Mouse (Mus musculus) thymus, postnatal 36 days (tissue): ENCODE data around the gene Poc1b.
"Not testable (repeated sequence)": the region's sequence is repeated elsewhere in the genome, so short reads cannot be mapped to it uniquely, and the experiment has no call there.

ENCODE experiments used
- DNase-seq, 2 experiments: peaks; one replicate each; pipeline ENCODE4 v3.0.0; 2022; ENCODE audit warnings: mixed read lengths in 2 of 2

Poc1b gene

DNA sequence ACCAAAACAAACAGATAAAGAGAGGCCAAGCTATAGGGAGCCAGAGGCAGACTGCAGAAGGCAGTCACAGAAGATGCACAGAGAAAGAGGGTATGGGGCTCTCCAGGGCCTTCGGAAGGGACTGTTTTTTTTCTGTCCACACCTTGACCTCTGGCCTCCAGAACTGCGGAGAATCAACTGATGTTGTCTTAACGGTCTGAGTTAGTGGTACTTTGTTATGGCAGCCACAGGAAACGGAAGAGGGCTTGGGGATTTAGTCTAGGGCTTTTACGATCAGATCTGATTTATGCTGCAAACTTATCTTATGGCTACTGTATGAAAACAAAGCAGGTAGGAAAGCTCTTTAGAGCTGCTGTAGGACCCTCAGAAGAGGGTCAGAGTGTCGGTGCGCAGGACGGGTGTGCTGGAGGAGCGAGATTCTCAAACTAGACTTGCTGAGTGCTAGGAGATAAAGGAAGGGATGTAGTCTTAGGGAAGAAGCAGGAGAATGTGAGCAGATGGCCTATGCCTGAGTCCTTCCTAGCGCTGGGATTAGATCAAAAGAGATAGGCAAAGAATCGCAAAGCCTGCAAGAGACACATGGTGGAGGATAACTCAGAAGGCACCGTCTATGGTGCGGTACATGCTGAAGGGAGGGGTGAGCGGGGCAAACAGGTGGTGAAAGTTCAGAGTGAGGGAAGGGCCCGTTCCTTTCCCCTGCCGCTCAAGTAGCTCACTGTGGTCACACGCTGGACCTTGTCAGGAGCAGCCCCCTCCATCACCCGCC lies 8.8 kb downstream of the Poc1b start:
- peak in 1 of 2 experiments; percentile 51 for DNase-seq

DNA sequence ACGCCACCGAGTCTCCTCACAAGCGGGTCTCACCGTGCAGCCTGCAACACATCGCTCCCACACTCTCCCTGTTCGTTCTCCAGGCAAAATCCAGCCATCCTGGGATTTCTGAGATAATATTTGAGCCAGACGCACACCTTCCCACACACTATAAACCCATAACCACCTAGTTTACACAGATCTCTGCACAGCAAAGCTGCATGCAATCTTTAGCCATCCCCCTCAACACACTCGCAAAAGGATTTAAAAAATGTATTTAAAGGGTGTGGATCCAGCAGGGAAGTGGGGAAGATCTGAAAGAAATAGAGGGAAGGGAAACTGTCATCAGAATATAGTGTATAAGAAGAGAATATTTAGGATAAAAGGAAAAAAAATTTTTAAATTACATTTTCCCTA lies 9.4 kb downstream of the Poc1b start:
- DNase-seq, result no peak

DNA sequence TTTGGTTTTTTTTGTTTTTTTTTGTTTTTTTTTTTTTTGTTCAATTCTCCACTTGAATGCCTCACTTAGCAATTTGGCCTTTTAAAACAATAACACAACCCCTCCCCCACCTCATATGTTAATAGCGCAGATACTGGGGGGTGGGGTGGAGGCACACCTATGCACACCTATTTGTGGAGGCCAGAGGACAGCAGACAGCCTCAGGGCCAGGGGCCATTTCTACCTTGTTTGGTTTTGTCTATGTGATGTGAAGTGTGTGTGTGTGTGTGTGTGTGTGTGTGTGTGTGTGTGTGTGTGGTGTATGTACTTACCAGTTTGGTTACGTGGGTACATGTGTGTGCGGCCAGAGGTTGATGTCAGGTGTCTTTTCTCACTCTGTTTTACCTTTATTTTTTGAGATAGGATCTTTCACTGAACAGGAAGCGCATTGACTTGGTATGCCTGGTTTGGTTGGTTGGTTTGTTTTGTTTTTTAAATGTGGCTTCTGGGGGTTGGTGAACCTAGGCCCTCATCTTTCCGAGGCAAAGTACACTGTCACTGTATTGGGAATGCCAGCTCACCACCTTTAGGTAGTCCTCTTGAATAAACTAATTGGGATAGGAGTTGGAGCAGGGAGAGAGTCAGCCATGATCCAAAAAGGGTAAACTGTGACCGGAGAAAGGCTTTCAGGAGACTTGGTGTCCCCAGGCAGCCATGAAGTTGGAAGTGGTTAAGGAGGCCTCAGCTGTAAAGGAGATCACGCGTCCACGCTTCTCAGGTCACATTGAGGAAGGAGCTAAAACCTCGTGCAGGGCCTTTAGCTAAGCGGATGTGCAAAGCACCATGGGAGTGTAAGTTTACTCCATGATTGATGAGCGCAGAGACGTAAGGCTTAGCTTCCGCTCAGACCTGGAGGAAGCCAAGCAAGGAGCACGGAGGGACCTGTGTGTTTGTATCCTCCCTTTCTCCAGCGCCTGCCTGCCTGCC lies 10.1 kb downstream of the Poc1b start:
- peak in 1 of 2 experiments; percentile 40 for DNase-seq

DNA sequence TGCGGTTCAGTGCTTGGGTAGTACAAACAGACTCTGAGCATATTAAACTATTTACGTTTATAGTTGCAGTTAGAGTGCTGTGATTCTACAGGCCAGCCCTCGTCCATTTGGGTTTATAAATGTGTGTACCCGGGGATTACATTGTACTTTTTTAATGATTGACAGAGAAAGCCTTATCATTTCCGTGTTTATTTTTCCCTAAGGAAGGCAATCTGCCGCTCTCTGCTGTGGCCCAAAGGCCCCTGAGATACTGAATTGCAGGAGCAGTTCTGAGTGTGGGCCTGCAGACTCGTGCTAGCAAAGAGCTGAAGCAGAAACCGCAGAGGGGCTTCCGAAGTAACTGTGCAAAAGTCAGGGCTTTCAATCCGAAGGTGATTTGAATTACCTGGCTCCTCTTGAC lies 11.0 kb downstream of the Poc1b start:
- no peak for DNase-seq

DNA sequence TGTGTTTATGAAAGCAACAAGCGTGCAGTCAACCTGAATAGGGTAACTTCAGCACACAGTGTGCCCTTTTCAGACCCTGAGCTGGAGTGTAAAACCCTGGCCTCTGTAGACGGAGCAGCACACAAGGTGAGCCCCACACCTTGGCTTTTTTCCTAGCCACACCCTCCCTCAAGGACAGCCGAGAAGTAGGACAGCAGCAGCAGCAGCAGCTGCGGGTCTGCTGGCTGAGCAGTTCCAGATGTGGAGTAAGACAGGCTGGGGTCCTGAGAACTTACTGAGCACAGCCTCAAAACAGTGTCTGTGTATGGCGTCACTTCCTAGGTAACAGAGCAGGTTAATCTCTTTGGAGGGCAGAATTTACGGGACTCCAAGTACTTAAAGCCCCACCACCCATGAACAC lies 11.9 kb downstream of the Poc1b start:
- DNase-seq, result peak in 1 of 2 experiments; percentile 44

DNA sequence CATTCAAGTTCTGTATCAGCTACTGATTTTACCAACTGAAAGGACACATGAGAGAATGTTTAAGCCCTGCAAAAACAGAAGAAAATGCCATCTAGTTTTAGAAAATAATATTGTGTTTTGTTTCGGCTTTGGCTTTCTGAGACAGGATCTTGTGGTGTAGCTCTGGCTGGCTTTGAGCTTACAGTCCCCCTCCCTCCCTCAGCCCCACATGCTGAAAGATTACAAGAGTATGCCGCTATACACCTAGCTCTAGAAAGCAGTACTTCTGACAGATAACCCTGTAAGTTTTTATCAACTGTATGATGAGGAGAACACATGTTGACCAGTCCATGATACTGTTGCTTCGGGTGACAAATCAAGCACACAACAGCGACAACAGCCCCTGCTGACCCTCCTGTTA lies 12.6 kb downstream of the Poc1b start:
- peak; percentile 50 to 63 for DNase-seq

DNA sequence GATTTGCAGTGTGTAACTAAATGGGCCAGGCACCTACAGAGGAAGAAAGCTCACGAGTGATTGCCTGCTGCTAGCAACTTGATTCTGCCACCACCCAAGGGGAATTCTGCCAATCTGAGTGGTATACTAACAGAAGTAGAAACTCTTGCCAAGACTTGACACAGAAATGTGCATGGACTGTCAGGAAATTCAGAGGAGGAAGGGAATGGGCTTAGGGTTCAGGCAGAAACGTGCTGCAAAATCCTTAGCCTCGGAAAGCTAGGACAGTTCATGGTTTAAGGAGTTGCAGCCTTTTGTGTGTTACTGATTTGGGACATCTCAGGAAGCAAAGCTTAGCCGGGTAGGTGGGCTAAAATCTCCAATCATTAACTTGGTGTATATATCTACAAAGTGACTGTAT lies 19.4 kb downstream of the Poc1b start, which contains the start of gene Phxr2:
TSS of gene Phxr2 (minus strand) at position 101 of the 400 bp plus-strand sequence.
- DNase-seq, result no peak

DNA sequence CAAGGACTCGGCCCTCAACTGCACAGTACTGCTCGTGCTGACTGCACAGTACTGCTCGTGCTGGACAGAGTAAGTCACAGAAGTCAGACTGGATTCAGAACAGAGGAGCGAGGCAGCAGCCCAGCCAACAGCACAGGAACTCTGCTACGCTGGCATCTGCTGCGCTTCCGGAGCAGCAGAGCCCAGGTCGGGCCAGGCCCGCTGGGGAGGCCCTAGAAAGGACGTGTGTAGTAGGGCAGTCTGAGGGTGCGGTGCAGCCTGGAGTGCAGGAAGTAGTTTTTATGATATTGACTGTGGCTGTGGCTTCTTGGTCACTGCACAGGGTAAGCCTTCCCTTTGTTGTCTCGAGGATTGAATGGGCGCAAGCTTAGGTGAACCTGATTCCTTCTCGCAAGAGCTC lies 20.1 kb downstream of the Poc1b start:
- peak; percentile 75 to 84 for DNase-seq

DNA sequence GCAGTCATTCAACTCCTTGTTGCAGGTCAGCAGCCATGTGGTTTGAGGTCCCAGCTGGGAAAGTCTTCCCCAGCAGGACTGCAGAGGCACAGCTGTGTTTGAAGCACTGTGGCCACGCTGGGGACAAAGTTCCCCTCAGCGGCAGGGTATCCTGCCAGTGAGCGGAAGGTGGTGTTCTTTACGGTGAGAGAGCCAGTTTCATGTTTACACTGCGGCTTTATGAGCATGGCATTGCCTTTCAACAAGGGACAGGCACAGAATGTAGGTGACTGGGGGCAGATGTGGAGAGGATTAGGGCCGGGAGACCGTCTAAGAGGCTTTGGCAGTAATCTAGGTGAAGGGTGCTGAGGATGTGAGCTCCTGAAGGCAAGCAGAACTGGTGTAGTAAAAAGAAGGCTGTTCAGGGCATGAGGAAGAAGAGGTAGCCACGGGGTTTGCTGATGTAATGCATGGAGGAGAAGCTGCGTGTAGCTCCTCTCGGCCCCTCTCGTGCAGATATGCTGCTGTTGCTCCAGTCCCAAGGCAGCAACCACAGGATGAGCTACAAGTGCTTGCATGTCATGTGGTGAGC lies 20.9 kb downstream of the Poc1b start:
- DNase-seq, result peak; percentile 71 to 74

DNA sequence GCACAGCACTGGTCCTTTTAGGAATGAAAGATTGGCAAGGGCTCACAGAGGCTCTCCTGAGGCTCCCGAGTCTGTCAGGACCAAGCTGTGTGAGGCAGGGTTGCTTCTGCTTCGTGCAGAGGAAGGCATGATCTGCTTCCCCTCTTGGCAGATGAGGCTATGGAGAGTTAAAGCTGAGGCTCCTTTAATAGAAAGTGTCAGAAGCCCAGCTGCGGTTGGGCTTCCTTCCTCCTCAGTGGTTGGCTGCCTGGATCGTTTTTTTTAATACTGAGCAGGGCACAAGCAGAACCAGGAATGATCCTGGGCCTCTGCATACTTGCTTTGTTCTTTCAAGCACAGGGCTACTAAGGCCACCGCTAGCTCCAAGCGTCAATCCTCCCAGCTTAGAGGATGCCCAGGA lies 23.8 kb downstream of the Poc1b start:
- peak; percentile 38 to 40 for DNase-seq

DNA sequence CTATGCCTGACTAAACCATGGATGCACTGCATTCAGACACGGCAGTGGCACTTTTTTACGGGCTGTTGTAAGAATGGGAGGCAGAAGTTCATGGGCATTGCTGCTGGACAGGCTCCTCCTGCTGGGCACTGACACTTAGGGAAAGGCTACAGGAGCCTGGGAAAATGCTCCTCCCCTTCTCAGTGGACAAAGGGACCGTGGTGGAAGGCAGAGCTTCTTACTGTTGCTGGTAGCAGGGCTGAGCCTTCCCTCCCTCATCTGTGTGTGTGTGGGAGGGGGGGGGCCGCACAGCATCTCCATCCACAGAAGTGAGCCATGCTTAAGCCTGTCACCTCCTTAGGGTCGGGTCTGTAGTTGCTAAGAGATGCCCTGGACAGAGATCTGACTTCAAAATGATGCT lies 24.5 kb downstream of the Poc1b start:
- peak; percentile 37 to 38 for DNase-seq

DNA sequence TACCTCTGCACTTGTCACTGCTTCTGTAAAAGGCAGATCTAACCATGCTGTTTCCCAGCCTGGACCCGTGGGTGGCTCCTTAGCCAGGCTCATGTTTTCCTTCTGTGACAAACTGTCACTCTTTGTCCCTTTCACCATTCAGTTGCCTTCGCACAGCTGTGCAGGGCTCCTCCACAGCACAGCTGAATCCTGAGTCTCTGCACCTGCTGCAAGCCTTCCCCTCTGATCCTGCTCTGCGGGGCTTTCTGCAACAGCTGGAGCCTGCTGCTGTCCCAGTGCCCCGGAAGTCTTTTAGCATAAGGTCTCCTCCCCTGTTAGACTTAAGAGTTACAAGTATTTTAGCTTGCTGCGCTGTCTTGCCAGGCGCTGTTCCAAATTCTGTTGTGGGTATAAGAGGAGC lies 25.4 kb downstream of the Poc1b start:
- DNase-seq, result peak; percentile 80 to 91

DNA sequence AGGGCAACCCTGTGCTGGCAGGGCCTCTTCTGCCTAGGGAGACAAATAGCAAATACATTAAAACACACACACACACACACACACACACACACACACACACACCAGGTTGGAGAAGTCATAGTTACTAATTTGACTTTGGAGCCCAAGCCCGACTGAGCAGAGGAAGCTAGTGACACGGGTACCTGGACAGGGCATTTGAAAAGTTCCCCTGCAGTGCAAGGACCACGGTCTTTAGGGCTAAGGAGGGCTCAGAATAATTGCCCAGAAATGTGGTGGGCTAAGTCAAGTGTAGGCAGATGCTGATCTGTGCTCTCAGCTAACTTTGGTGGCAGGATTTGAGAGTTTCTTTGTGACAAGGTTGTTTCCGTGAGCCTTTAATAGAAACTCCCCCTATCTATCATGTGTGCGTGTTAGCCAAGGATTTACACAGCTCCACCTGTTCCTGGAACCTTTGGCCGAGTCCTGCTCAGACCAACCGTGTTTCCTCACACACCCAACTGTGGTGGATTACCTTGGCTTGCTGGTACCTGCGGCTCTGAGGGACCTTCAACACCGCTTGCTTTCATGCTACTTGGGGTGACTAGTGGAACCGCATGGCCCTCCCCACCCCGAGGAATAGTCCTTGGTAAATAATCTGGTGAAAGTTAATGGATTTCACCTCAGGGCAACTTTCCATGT lies 25.9 kb downstream of the Poc1b start:
- peak in 1 of 2 experiments; percentile 20 for DNase-seq

DNA sequence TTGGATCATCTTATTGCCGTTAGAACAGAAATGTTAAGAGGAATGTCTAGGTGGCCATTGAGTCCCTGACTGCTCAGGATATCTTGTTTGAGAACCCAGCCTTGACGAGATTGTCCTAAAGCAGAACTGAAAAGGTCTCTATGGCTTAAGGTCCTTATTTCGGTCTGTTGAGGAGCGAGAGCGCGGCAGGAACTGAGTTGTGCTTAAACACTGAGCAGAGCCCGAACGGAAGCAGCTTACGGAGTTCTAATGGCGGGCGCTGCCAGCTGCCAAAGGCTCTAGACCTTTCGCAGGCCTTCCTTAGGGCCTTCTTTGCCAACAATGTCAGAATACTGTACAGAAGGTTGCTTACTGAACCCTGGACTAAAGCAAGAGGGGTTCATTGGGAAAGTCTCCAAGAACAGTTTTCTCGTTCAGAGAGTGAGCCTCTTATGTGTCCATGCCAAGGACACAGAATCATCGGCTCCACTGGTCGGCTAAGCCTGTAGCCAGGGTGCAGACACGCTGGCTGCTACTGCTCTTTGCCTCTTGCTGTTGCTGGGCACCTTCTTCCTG lies 26.6 kb downstream of the Poc1b start:
- peak in 1 of 2 experiments; percentile 20 for DNase-seq

DNA sequence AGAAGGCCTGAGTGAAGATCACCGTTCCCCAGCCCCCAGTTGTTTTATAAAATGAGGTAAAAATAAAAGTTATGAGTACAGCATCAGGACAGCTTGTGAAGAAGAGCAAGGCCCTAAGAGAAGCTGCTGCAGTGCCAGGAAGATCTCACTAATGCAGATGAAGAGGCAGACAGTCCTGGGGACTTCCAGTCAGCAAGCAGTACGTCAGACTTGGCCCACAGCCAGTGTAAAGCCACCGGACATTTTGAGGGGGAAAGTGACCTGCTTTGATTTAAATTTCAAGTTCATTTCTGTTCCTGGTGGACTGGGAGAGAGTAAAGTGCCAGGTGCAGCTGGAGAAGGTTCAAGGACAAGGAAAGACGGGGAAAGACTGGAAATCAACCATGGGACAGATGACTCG lies 29.5 kb downstream of the Poc1b start:
- DNase-seq, result no peak

DNA sequence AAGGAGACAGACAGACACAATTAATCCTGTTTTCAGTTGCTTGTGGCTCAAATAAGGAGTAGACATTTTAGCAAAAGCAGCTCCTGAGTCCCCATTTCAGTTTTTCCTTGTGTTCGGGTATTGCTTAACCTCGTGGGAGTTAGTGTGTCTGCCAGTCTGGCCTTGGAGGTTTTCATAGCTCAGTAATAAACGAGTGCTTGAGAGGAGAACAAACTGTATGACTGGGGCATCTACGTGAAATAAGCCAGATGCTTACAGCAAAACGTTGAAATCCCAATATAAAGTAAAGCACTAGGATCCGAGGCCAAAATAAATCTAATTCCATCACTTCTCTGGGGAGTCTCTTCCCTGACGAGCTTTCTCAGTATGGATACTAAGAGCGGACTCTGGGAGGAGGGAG lies 38.8 kb downstream of the Poc1b start:
- no peak for DNase-seq

DNA sequence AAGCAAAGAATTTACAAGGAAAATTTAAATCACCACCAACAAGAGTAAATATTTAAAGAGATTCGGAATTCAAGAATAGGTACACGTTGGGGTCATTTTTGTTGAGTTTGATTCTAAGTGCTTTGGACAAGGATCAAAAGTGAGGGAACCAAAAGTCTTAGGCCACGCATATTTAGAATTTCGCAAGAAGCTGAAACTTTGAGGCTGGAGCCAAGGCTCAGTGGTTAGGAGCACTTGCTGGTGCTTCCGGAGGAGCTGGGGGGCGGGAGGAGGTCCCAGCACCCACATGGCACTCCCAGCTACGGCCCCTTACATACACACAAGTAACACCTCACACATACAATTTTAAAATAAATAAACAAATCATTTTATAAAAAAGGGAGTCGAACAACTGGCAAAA lies 39.8 kb downstream of the Poc1b start:
- no peak for DNase-seq

DNA sequence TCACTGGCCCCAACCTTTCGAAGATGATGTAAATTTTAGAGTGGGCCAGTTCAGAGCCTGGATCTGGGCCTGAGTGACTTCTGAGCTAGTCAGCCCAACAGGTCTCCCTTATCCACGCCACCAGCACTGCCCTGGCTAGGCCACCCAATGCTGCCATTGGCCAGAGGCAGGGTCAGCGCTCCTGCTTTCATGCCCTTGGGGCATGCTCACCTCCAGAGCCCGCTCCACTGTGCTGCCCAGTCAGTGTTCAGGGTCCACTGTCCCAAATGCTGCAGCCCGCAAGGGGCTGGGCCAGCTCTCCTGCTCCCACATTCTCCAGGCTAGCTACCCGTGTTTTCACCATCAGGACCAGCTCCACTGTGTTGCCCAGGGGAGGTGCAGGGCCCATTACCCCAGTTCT lies 43.2 kb downstream of the Poc1b start:
- no peak for DNase-seq

DNA sequence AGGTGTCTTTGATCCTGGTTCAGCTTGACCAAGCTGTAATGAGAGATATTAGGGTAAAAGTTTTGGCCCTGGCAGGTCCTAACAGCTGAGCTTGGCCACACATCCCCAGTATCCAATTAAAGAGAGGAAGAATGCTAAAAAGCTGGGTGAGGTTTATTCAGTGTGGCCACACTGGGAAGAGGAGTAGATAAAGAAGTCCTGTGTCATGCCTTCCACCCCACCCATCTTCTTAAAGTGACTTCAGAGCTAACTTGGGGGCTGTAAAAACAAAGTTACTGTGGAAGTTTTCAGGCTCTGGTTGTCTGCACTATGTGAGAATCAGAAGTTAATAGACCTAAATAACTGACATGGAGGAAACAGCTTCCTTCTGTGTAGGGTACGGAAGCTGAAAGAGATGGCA lies 44.7 kb downstream of the Poc1b start:
- no peak for DNase-seq

DNA sequence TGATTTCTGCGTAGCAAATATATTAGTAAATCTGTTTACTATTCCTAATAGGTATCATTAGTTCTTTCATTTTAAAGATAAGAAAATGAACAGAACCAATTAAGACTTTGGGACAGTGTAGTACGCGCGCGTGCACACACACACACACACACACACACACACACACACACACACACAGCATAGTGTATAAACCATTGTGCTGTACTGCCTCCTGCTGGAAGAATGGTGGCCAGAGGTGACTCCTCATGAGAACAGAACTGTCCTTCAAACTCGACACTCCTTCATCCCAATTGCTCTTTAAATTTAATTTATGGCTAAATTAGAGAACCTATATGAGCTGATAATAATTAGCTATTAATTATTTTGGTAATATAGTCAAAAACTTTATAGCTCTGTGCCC lies 45.2 kb downstream of the Poc1b start:
- DNase-seq, result peak; percentile 59 to 64

DNA sequence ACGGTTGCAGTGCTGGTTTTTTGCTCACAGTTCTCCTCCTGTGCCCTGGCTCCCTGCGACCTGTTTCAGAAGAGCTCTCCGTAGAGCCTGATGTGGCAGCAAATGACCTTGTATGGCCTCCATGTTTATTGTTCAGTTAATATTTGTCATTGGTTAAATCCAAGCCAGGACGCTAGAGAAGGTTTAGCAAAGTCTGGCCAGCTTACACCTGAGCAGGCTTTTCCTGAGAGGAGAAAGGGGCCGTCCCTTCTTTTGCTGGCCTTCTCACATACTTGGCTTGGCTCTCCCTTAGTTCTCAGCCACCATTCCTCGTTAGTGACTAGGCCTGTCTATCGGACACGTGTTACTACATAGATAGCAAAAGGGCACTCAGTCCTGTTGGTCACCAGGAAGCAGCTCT lies 47.8 kb downstream of the Poc1b start:
- no peak for DNase-seq

DNA sequence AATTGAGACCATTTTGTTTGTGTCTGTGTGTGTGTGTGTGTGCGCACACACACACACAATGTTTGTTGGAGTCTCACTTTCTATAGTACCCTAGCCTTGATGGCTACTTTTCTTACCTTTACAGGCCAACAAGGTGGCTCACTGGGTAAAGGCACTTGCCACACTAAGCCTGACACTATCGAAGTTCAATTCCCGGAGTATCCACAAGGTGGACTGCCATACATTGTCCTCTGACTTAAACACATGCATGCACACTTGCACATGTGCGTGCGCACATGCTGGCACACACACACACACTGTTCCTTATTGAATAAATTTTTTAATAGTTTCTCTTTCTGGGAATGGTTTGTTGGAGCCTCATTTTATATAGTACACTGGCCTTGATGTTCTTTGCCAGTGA lies 50.0 kb downstream of the Poc1b start:
- DNase-seq, result no peak

DNA sequence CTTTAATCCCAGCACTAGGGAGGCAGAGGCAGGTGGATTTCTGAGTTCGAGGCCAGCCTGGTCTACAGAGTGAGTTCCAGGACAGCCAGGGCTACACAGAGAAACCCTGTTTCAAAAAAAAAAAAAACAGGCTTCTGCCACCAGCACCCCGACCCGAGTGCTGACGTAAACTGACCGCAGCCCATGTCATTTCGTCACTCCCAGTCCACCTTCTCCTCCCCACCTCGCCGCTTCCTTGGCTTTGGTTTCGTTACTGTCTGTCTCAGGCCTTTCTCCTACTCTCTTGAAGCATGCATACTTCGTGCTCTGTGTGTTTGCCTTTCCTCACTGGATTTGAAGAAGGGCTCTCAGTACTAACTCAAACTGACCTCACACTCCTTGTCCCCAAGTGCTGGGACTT lies 50.9 kb downstream of the Poc1b start:
- not testable (repeated sequence) for DNase-seq
